Mouse (Mus musculus) lung, adult 2 months (tissue): ENCODE measurements around the gene Sh3bp5. TPM values are rescaled to one million over a fixed set of nuclear protein-coding genes. Genes with fewer than 3 reads are reported as not detected.

Experiments used
- DNase-seq: peaks from one replicate; pipeline ENCODE4 v3.0.0; 2022
- H3K4me1 ChIP-seq: fragments of 200-500 bp; 2 replicates; pipeline ENCODE4 v1.6.1; 2011; ENCODE audit warnings: low read length; ENCODE audit not compliant: control insufficient read depth, insufficient read depth
- H3K4me3 ChIP-seq: fragments of 200-500 bp; replicated peaks from 2 replicates; pipeline ENCODE3; 2011; ENCODE audit warnings: low read depth, mild to moderate bottlenecking, control low read depth, low read length; ENCODE audit errors: extremely low read depth
- CTCF ChIP-seq: fragments of 200-500 bp; IDR thresholded peaks from 2 replicates; pipeline ENCODE4 v1.5.1; 2011; ENCODE audit warnings: mild to moderate bottlenecking, low read length, control low read depth; ENCODE audit not compliant: insufficient read depth
- POLR2A ChIP-seq: fragments of 200-500 bp; IDR thresholded peaks from 2 replicates; pipeline ENCODE4 v1.6.1; 2011; ENCODE audit warnings: low read depth, mild to moderate bottlenecking, control low read depth, low read length, borderline replicate concordance; ENCODE audit errors: extremely low read depth
- whole genome bisulfite sequencing: fragments of 180-500 bp; shearing (Covaris S2); methylation state at CpG from one replicate; pipeline ENCODE4 v1.1.7; 2018; 5-methylcytosine and 5-hydroxymethylcytosine counted together
- polyA plus RNA-seq: library from polyadenylated mRNA; depleted of rRNA; stranded (reverse); fragments of >200 nt; gene quantifications from 2 replicates; pipeline ENCODE4 v1.2.3, GENCODE M21; 2012; rRNA removed

Sh3bp5 gene
- polyA plus RNA-seq, 1 experiment = 50.1 TPM

- Histone ChIP-seq H3K4me1 (no peaks in the 10 kb centered on the region; the same call in 1 of the 2 replicates), H3K4me3 (no peak overlapping the region)
- no peak for DNase-seq
- WGBS = 74% methylated on average over 10 of the region's 10 CpGs
- TF ChIP-seq POLR2A = no peak
- TF ChIP-seq CTCF = no peak
These were observed 116.3 kb downstream of the Sh3bp5 start for GRCm38 (mm10) chr14:31319546-31319945.

DNA sequence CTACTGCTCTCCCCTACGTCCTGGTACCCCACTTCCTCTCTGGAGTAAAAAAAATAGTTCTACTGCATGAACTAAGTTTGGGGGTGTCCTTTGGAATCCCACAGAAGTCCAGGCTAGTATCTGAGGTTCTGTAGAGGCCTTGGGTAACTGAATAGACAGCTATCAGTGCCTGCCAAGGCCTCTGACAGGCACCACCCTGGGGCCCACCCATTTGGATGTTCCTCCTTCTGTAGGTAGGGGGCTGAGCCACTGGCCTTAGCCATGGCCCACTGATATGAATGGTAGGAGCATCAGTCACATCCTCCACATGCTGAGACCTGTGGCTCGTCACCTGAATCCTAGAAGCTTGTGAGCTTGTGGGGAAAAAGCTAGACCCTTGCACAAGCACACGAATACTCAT is 118.1 kb downstream of the Sh3bp5 start:
- 81% methylated on average over 3 of the region's 3 CpGs for WGBS
- TF ChIP-seq CTCF (no peak), POLR2A (no peak)
- Histone ChIP-seq H3K4me3 (no peak overlapping the region), H3K4me1 (no peaks in the 10 kb centered on the region)
- no peak for DNase-seq

DNA sequence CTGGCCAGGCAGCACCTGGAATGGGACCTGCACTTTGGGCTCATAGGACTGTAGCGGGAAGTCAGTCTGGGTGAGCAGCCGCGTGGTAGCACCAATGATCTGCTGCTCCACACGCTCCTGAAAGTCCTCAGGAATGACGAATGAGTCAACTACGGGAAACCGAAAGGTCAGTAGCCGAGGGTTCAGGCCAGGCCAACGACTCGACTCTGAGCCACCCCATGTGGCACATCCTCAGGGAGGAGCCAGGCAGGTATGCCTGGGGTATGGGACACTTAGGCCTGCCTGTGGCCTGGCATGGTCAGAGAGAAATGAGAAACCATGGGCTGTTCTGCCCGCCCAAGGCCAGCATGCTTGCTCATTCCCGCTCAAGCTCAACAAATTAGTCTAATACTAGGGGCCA is 119.3 kb downstream of the Sh3bp5 start:
- WGBS = 61% methylated on average over 12 of the region's 12 CpGs
- TF ChIP-seq CTCF (no peak), POLR2A (no peak)
- DNase-seq = no peak
- Histone ChIP-seq H3K4me1 (no peaks in the 10 kb centered on the region), H3K4me3 (no peak overlapping the region)

DNA sequence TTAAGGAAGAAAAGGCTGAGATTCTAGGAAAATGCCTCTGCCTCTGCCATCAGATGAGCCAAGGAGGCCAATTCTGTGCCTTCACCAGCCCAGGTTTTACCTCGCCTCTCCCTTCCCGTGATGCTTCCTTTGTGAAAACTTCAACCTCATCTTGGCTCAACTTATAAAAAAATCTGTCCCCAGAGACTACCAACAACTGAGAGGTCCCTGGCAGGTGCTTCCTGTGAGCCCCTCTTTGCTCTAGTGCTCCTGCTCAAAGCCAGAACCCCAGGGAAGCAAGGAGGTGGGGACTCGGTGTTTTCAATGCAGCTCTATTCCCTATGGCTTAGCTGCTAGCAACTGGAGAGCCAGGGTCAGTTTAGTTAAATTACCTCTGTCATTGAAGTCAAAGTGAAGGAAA is 122.7 kb downstream of the Sh3bp5 start:
- no peak for DNase-seq
- Histone ChIP-seq H3K4me3 (no peak overlapping the region), H3K4me1 (no peaks in the 10 kb centered on the region)
- WGBS = 40% methylated on average over 3 of the region's 3 CpGs
- TF ChIP-seq POLR2A (no peak), CTCF (no peak)

Other genes starting within 250 kb of the Sh3bp5 start
- 25.4 and 32.2 TPM in 2 replicates for gene Tnnc1, start 227.8 kb downstream of the Sh3bp5 start, polyA plus RNA-seq
- gene Nisch, start 219.1 kb downstream of the Sh3bp5 start, polyA plus RNA-seq = 412 and 458 TPM in 2 replicates
- 95.9 and 109 TPM in 2 replicates for gene Sema3g, start 218.2 kb downstream of the Sh3bp5 start, polyA plus RNA-seq
- gene Phf7, start 184.8 kb downstream of the Sh3bp5 start, polyA plus RNA-seq = 4.8 and 5.4 TPM in 2 replicates
- 43.9 and 48.3 TPM in 2 replicates for gene Bap1, start 184.6 kb downstream of the Sh3bp5 start, polyA plus RNA-seq
- gene Dnah1, start 112.2 kb downstream of the Sh3bp5 start, polyA plus RNA-seq = 3.9 and 5.5 TPM in 2 replicates
- 11.0 and 12.2 TPM in 2 replicates for gene Capn7, start 99.4 kb downstream of the Sh3bp5 start, polyA plus RNA-seq
- gene Eaf1, start 58.3 kb upstream of the Sh3bp5 start, polyA plus RNA-seq = 38.1 and 48.4 TPM in 2 replicates
- gene Mettl6, start 59.0 kb upstream of the Sh3bp5 start, polyA plus RNA-seq = 5.4 and 10.2 TPM in 2 replicates
- 37.6 and 55.3 TPM in 2 replicates for gene Colq, start 155.3 kb upstream of the Sh3bp5 start, polyA plus RNA-seq
- not detected in 2 replicates for gene Gm49387, start 204.8 kb upstream of the Sh3bp5 start, polyA plus RNA-seq
- gene Btd, start 204.9 kb upstream of the Sh3bp5 start, polyA plus RNA-seq = 27.5 and 52.3 TPM in 2 replicates
- gene Hacl1, start 205.2 kb upstream of the Sh3bp5 start, polyA plus RNA-seq = 7.8 and 10.7 TPM in 2 replicates